Mouse (Mus musculus) megakaryocyte, embryonic 14.5 days (primary cell): ENCODE results near the gene Nf2. TPM values are rescaled to one million over a fixed set of nuclear protein-coding genes. Genes with fewer than 3 reads are reported as not detected.

Source experiments
- H3K27me3 ChIP-seq: replicated peaks from 2 replicates; pipeline ENCODE3; 2012; ENCODE audit warnings: inconsistent platforms
- H3K36me3 ChIP-seq: replicated peaks from 2 replicates; pipeline ENCODE3; 2012; ENCODE audit warnings: low read length, inconsistent platforms, mixed read lengths
- H3K4me1 ChIP-seq: 2 replicates; pipeline ENCODE4 v1.6.1; 2012; ENCODE audit warnings: inconsistent platforms
- H3K4me3 ChIP-seq: replicated peaks from 2 replicates; pipeline ENCODE3; 2012; ENCODE audit warnings: moderate library complexity, mild to moderate bottlenecking, inconsistent platforms
- H3K9me3 ChIP-seq: 2 replicates; pipeline ENCODE4 v1.6.1; 2012; ENCODE audit warnings: inconsistent platforms
- FLI1 ChIP-seq: IDR thresholded peaks from 2 replicates; pipeline ENCODE4 v1.6.1; 2012; ENCODE audit warnings: low read length, inconsistent platforms, mixed read lengths
- GATA1 ChIP-seq: IDR thresholded peaks from 3 replicates; pipeline ENCODE4 v1.6.1; 2012; ENCODE audit warnings: mixed read lengths, low read length, inconsistent platforms, borderline replicate concordance
- polyA plus RNA-seq: library from polyadenylated mRNA; stranded (reverse); fragments of >175 nt; gene quantifications from 2 replicates; pipeline ENCODE4 v1.2.3, GENCODE M21; 2012; ENCODE audit warnings: low replicate concordance; ENCODE audit not compliant: insufficient read depth

The Nf2 gene
- polyA plus RNA-seq, 1 experiment = 21.2 TPM

- peaks cover 88% of the 10 kb centered on the region for H3K36me3 ChIP-seq
- no peak for TF ChIP-seq GATA1
- no peak for TF ChIP-seq FLI1
- H3K27me3 ChIP-seq = no peaks in the 10 kb centered on the region
- H3K9me3 ChIP-seq = no peaks in the 10 kb centered on the region
- H3K4me1 ChIP-seq = peaks cover 9% of the 10 kb centered on the region
- H3K4me3 ChIP-seq = no peak overlapping the region
These were observed 48.7 kb downstream of the Nf2 start for GRCm38 (mm10) chr11:4800654-4801053.

GRCm38 (mm10) chr11:4793006-4793405 lies 56.3 kb downstream of the Nf2 start:
- H3K36me3 ChIP-seq = peaks cover 93% of the 10 kb centered on the region
- TF ChIP-seq FLI1 = no peak

GRCm38 (mm10) chr11:4791549-4791948 lies 57.8 kb downstream of the Nf2 start:
- Histone ChIP-seq H3K36me3 (peaks cover 93% of the 10 kb centered on the region), H3K9me3 (no peaks in the 10 kb centered on the region), H3K4me3 (no peak overlapping the region), H3K4me1 (peaks cover 8% of the 10 kb centered on the region), H3K27me3 (no peaks in the 10 kb centered on the region)
- no peak for TF ChIP-seq FLI1
- TF ChIP-seq GATA1 = no peak

More at GRCm38 (mm10) chr11:4793006-4793405, 56.3 kb downstream of the Nf2 start:
- Histone ChIP-seq H3K9me3 (no peaks in the 10 kb centered on the region), H3K27me3 (no peaks in the 10 kb centered on the region), H3K4me3 (no peak overlapping the region), H3K4me1 (0 out of 2 replicates have a peak, but pooled peaks cover 3% of the 10 kb centered on the region)

- Histone ChIP-seq H3K27me3 (no peaks in the 10 kb centered on the region), H3K9me3 (no peaks in the 10 kb centered on the region), H3K4me1 (peaks cover 26% of the 10 kb centered on the region), H3K36me3 (peaks cover 94% of the 10 kb centered on the region), H3K4me3 (no peak overlapping the region)
- TF ChIP-seq FLI1 (no peak), GATA1 (no peak)
These were observed 59.6 kb downstream of the Nf2 start for GRCm38 (mm10) chr11:4789691-4790090.

- Histone ChIP-seq H3K9me3 (no peaks in the 10 kb centered on the region), H3K4me1 (peaks cover 52% of the 10 kb centered on the region), H3K27me3 (no peaks in the 10 kb centered on the region), H3K4me3 (peak overlapping the region; percentile 71), H3K36me3 (peaks cover 95% of the 10 kb centered on the region)
- TF ChIP-seq FLI1 (no peak), GATA1 (no peak)
These were observed 64.7 kb downstream of the Nf2 start for GRCm38 (mm10) chr11:4784629-4785142.

GRCm38 (mm10) chr11:4783116-4783515 lies 66.2 kb downstream of the Nf2 start:
- TF ChIP-seq FLI1 (no peak), GATA1 (no peak)
- Histone ChIP-seq H3K27me3 (no peaks in the 10 kb centered on the region), H3K4me3 (peak overlapping the region; percentile 46), H3K4me1 (peaks cover 50% of the 10 kb centered on the region), H3K36me3 (peaks cover 95% of the 10 kb centered on the region), H3K9me3 (0 out of 2 replicates have a peak, but pooled peaks cover 3% of the 10 kb centered on the region)

GRCm38 (mm10) chr11:4780927-4781326 lies 68.4 kb downstream of the Nf2 start:
- H3K27me3 ChIP-seq = no peaks in the 10 kb centered on the region
- peaks cover 37% of the 10 kb centered on the region for H3K4me1 ChIP-seq
- H3K9me3 ChIP-seq = 0 out of 2 replicates have a peak, but pooled peaks cover 4% of the 10 kb centered on the region
- H3K4me3 ChIP-seq = no peak overlapping the region
- peaks cover 93% of the 10 kb centered on the region for H3K36me3 ChIP-seq
- TF ChIP-seq GATA1 = no peak
- no peak for TF ChIP-seq FLI1

GRCm38 (mm10) chr11:4772925-4773324 lies 76.4 kb downstream of the Nf2 start:
- H3K36me3 ChIP-seq = peaks cover 90% of the 10 kb centered on the region
- TF ChIP-seq FLI1 (no peak), GATA1 (no peak)
- H3K4me3 ChIP-seq = no peak overlapping the region

GRCm38 (mm10) chr11:4771756-4772155 lies 77.6 kb downstream of the Nf2 start:
- TF ChIP-seq GATA1 = no peak
- no peak for TF ChIP-seq FLI1
- Histone ChIP-seq H3K27me3 (no peaks in the 10 kb centered on the region), H3K9me3 (no peaks in the 10 kb centered on the region), H3K36me3 (peaks cover 91% of the 10 kb centered on the region), H3K4me3 (no peak overlapping the region), H3K4me1 (no peaks in the 10 kb centered on the region)

More at GRCm38 (mm10) chr11:4772925-4773324, 76.4 kb downstream of the Nf2 start:
- Histone ChIP-seq H3K27me3 (no peaks in the 10 kb centered on the region), H3K9me3 (no peaks in the 10 kb centered on the region), H3K4me1 (no peaks in the 10 kb centered on the region)

- peaks cover 2% of the 10 kb centered on the region; the same call in 1 of the 2 replicates for H3K4me1 ChIP-seq
- H3K36me3 ChIP-seq = peaks cover 90% of the 10 kb centered on the region
- H3K27me3 ChIP-seq = peaks cover 1% of the 10 kb centered on the region
- H3K9me3 ChIP-seq = no peaks in the 10 kb centered on the region
- no peak overlapping the region for H3K4me3 ChIP-seq
- TF ChIP-seq FLI1 (no peak), GATA1 (no peak)
These were observed 79.5 kb downstream of the Nf2 start for GRCm38 (mm10) chr11:4769881-4770280.
